Mouse (Mus musculus) hindbrain, postnatal 0 days (tissue): ENCODE results near the gene Prkca. TPM values are rescaled to one million over a fixed set of nuclear protein-coding genes. Genes with fewer than 3 reads are reported as not detected.

ENCODE experiments used
- ATAC-seq: fragments of 200-750 bp; cut with Nextera tagmentation; 2 replicates; pipeline ENCODE4 v1.8.0; 2017; ENCODE audit warnings: mild to moderate bottlenecking, moderate TSS enrichment, moderate library complexity
- DNase-seq: peaks from one replicate; pipeline ENCODE4 v3.0.0-alpha.2; 2015; ENCODE audit warnings: low spot score
- H3K27ac ChIP-seq: fragments of 300-500 bp; sonication (generic); 2 replicates; pipeline ENCODE4 v1.5.1; 2014; ENCODE audit warnings: mild to moderate bottlenecking
- H3K27me3 ChIP-seq: fragments of 300-500 bp; sonication (generic); 2 replicates; pipeline ENCODE4 v1.6.1; 2014; ENCODE audit warnings: low read length, mixed read lengths; ENCODE audit not compliant: insufficient read depth
- H3K36me3 ChIP-seq: fragments of 300-500 bp; sonication (generic); 2 replicates; pipeline ENCODE4 v1.6.1; 2014; ENCODE audit warnings: low read length, mixed read lengths; ENCODE audit not compliant: insufficient read depth
- H3K4me1 ChIP-seq: fragments of 300-500 bp; sonication (generic); 2 replicates; pipeline ENCODE4 v1.6.1; 2014; ENCODE audit warnings: antibody characterized with exemption, low read length, mixed read lengths; ENCODE audit not compliant: insufficient read depth
- H3K4me2 ChIP-seq: fragments of 300-500 bp; sonication (generic); 2 replicates; pipeline ENCODE4 v1.6.1; 2014; ENCODE audit warnings: low read depth, mild to moderate bottlenecking, low read length, moderate library complexity, mixed read lengths
- H3K4me3 ChIP-seq: fragments of 300-500 bp; sonication (generic); 2 replicates; pipeline ENCODE4 v1.5.1; 2014; ENCODE audit warnings: low read length
- H3K9ac ChIP-seq: fragments of 300-500 bp; sonication (generic); replicated peaks from 2 replicates; pipeline ENCODE4 v1.6.1; 2014; ENCODE audit warnings: mild to moderate bottlenecking, low read length, moderate library complexity, mixed read lengths
- H3K9me3 ChIP-seq: fragments of 300-500 bp; sonication (generic); 2 replicates; pipeline ENCODE4 v1.6.1; 2016; ENCODE audit warnings: low read length, mixed read lengths
- CTCF ChIP-seq: IDR thresholded peaks from 2 replicates; pipeline ENCODE4 v1.5.1; 2016; ENCODE audit warnings: antibody characterized with exemption, control low read depth, low read depth
- WGBS: fragments of 180-500 bp; shearing (Covaris S2); extraction: QIAGEN DNeasy Blood & Tissue Kit; methylation state at CpG from one replicate; pipeline ENCODE4 v1.1.7; 2014; 5-methylcytosine and 5-hydroxymethylcytosine counted together
- polyA plus RNA-seq: library from polyadenylated mRNA; unstranded; fragments of >200 nt; fragmentation: Nextera tagmentation; extraction: Ambion mirVana; gene quantifications from 2 replicates; pipeline ENCODE4 v1.2.1, GENCODE M21; 2015
- total RNA-seq: library from RNA; depleted of rRNA; stranded (reverse); fragments of >200 nt; gene quantifications from 2 replicates; pipeline ENCODE4 v1.2.3, GENCODE M21; 2014

Prkca gene
- total and polyA plus RNA-seq, 2 experiments from 2014 or later, result 8.0 to 25.0 TPM

- no peak overlapping the region for H3K4me3 ChIP-seq
- peak overlapping the region; percentile 64 for H3K27ac ChIP-seq
- no peaks in the 10 kb centered on the region; the same call in 1 of the 2 replicates for H3K36me3 ChIP-seq
- H3K4me2 ChIP-seq, result no peak overlapping the region
- no peak overlapping the region for H3K9ac ChIP-seq
- 58% methylated on average over 4 of the region's 4 CpGs for WGBS
- peaks cover 21% of the 10 kb centered on the region for H3K4me1 ChIP-seq
- TF ChIP-seq CTCF, result no peak
- no peaks in the 10 kb centered on the region for H3K27me3 ChIP-seq
- no peaks in the 10 kb centered on the region for H3K9me3 ChIP-seq
- ATAC-seq (no peak), DNase-seq (no peak)
These were observed 377.5 kb downstream of the Prkca start for GRCm38 (mm10) chr11:107966229-107966628.

GRCm38 (mm10) chr11:107965449-107965848, 378.3 kb downstream of the Prkca start:
- DNase-seq (peak; percentile 93), ATAC-seq (peak; percentile 94)
- peaks cover 3% of the 10 kb centered on the region; the same call in 1 of the 2 replicates for H3K36me3 ChIP-seq
- 42% methylated on average over 7 of the region's 7 CpGs for WGBS
- no peak overlapping the region for H3K9ac ChIP-seq
- H3K27me3 ChIP-seq, result no peaks in the 10 kb centered on the region
- H3K4me2 ChIP-seq, result no peak overlapping the region
- TF ChIP-seq CTCF, result no peak
- peak overlapping the region; percentile 64 for H3K27ac ChIP-seq
- peaks cover 21% of the 10 kb centered on the region for H3K4me1 ChIP-seq
- H3K4me3 ChIP-seq, result no peak overlapping the region
- H3K9me3 ChIP-seq, result no peaks in the 10 kb centered on the region

GRCm38 (mm10) chr11:107957566-107958350, 386.0 kb downstream of the Prkca start:
- DNase-seq (no peak), ATAC-seq (peak; percentile 35; the same call in 1 of the 2 replicates)
- Histone ChIP-seq H3K4me3 (no peak overlapping the region), H3K9me3 (0 out of 2 replicates have a peak, but pooled peaks cover 3% of the 10 kb centered on the region), H3K4me1 (no peaks in the 10 kb centered on the region), H3K27me3 (no peaks in the 10 kb centered on the region), H3K4me2 (no peak overlapping the region), H3K9ac (no peak overlapping the region), H3K27ac (peak overlapping the region; percentile 22; the same call in 1 of the 2 replicates), H3K36me3 (peaks cover 3% of the 10 kb centered on the region; the same call in 1 of the 2 replicates)
- 71% methylated on average over 13 of the region's 13 CpGs for WGBS
- TF ChIP-seq CTCF, result no peak

- H3K27ac ChIP-seq, result no peak overlapping the region
- no peak for ATAC-seq
- 0 out of 2 replicates have a peak, but pooled peaks cover 3% of the 10 kb centered on the region for H3K9me3 ChIP-seq
- no peak for DNase-seq
- no peak overlapping the region for H3K4me3 ChIP-seq
- H3K36me3 ChIP-seq, result peaks cover 4% of the 10 kb centered on the region; the same call in 1 of the 2 replicates
- 49% methylated on average over 10 of the region's 10 CpGs for WGBS
- TF ChIP-seq CTCF, result no peak
- H3K27me3 ChIP-seq, result no peaks in the 10 kb centered on the region
- H3K4me1 ChIP-seq, result 0 out of 2 replicates have a peak, but pooled peaks cover 16% of the 10 kb centered on the region
- H3K4me2 ChIP-seq, result no peak overlapping the region
- no peak overlapping the region for H3K9ac ChIP-seq
These were observed 388.3 kb downstream of the Prkca start for GRCm38 (mm10) chr11:107955191-107956062.

GRCm38 (mm10) chr11:107951431-107951830, 392.3 kb downstream of the Prkca start:
- ATAC-seq, result peak; percentile 71; the same call in 1 of the 2 replicates
- Histone ChIP-seq H3K27me3 (no peaks in the 10 kb centered on the region), H3K9me3 (no peaks in the 10 kb centered on the region), H3K9ac (no peak overlapping the region), H3K4me1 (peaks cover 16% of the 10 kb centered on the region; the same call in 1 of the 2 replicates), H3K4me2 (no peak overlapping the region), H3K4me3 (no peak overlapping the region), H3K27ac (peak overlapping the region; percentile 62; the same call in 1 of the 2 replicates), H3K36me3 (peaks cover 4% of the 10 kb centered on the region; the same call in 1 of the 2 replicates)
- peak; percentile 75 for DNase-seq
- WGBS, result 41% methylated on average over 11 of the region's 11 CpGs
- TF ChIP-seq CTCF, result no peak

GRCm38 (mm10) chr11:107950658-107951057, 393.1 kb downstream of the Prkca start:
- DNase-seq (no peak), ATAC-seq (no peak)
- H3K4me3 ChIP-seq, result no peak overlapping the region
- H3K36me3 ChIP-seq, result peaks cover 4% of the 10 kb centered on the region; the same call in 1 of the 2 replicates
- H3K27ac ChIP-seq, result peak overlapping the region; percentile 62
- H3K9me3 ChIP-seq, result no peaks in the 10 kb centered on the region
- no peak overlapping the region for H3K9ac ChIP-seq
- no peak overlapping the region for H3K4me2 ChIP-seq
- H3K4me1 ChIP-seq, result peaks cover 16% of the 10 kb centered on the region; the same call in 1 of the 2 replicates
- no peaks in the 10 kb centered on the region for H3K27me3 ChIP-seq
- 73% methylated on average over 4 of the region's 4 CpGs for WGBS
- TF ChIP-seq CTCF, result no peak
